Mouse (Mus musculus) heart, embryonic 15.5 days (tissue): ENCODE data around the gene Gm17651. TPM values are rescaled to one million over a fixed set of nuclear protein-coding genes. Genes with fewer than 3 reads are reported as not detected.

Experiments
- ATAC-seq: fragments of 200-750 bp; cut with Nextera tagmentation; replicated peaks from 2 replicates; pipeline ENCODE4 v1.8.0; 2017; ENCODE audit warnings: low read depth, moderate TSS enrichment; ENCODE audit not compliant: insufficient number of reproducible peaks, insufficient read depth, low FRiP score
- H3K27ac ChIP-seq: fragments of 300-500 bp; sonication (generic); 2 replicates; pipeline ENCODE4 v1.5.1; 2015; ENCODE audit warnings: mild to moderate bottlenecking, inconsistent platforms
- H3K27me3 ChIP-seq: fragments of 300-500 bp; sonication (generic); 2 replicates; pipeline ENCODE4 v1.6.1; 2015; ENCODE audit warnings: inconsistent platforms
- H3K36me3 ChIP-seq: fragments of 300-500 bp; sonication (generic); 2 replicates; pipeline ENCODE4 v1.6.1; 2015; ENCODE audit warnings: mild to moderate bottlenecking, inconsistent platforms
- H3K4me1 ChIP-seq: fragments of 300-500 bp; sonication (generic); replicated peaks from 2 replicates; pipeline ENCODE4 v1.6.1; 2015; ENCODE audit warnings: inconsistent platforms
- H3K4me2 ChIP-seq: fragments of 300-500 bp; sonication (generic); 2 replicates; pipeline ENCODE4 v1.6.1; 2015; ENCODE audit warnings: inconsistent platforms, mild to moderate bottlenecking, moderate library complexity
- H3K4me3 ChIP-seq: fragments of 300-500 bp; sonication (generic); 2 replicates; pipeline ENCODE4 v1.5.1; 2015; ENCODE audit warnings: mild to moderate bottlenecking, inconsistent platforms
- H3K9ac ChIP-seq: fragments of 300-500 bp; sonication (generic); 2 replicates; pipeline ENCODE4 v1.6.1; 2015; ENCODE audit warnings: mild to moderate bottlenecking, inconsistent platforms
- H3K9me3 ChIP-seq: fragments of 300-500 bp; sonication (generic); replicated peaks from 2 replicates; pipeline ENCODE4 v1.6.1; 2016; ENCODE audit warnings: inconsistent platforms
- whole genome bisulfite sequencing: fragments of 180-500 bp; shearing (Covaris S2); methylation state at CpG from one replicate; pipeline ENCODE4 v1.1.7; 2015; ENCODE audit warnings: mixed read lengths; 5-methylcytosine and 5-hydroxymethylcytosine counted together
- polyA plus RNA-seq: library from polyadenylated mRNA; unstranded; fragments of >200 nt; fragmentation: Nextera tagmentation; extraction: Ambion mirVana; gene quantifications from 2 replicates; pipeline ENCODE4 v1.2.1, GENCODE M21; 2015

The Gm17651 gene
- polyA plus RNA-seq, 1 experiment from 2014 or later: not detected

DNA sequence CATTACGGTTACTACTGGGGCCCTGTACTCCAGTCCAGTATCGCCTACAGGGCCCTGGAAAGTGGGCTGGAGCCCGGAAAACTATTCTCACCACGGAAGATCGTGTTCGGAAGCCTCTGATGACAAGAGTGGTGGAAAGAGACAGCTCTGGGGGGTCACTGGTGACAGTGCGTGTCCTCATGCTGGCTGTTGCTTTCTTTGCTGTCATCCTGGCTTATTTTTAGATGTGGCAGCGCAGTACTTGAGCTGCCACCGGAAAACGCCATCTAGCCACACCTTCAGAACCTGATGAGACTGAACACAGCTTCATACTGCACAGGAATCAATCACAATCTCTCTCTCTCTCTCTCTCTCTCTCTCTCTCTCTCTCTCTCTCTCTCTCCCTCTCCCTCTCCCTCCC is 22.9 kb downstream of the Gm17651 start:
- WGBS: 46% methylated on average over 10 of the region's 10 CpGs
- Histone ChIP-seq H3K36me3 (no peaks in the 10 kb centered on the region), H3K4me3 (peak overlapping the region; percentile 10; the same call in 1 of the 2 replicates), H3K9ac (no peak overlapping the region), H3K4me2 (peak overlapping the region; percentile 48), H3K27ac (peak overlapping the region; percentile 72), H3K4me1 (peaks cover 22% of the 10 kb centered on the region), H3K9me3 (no peaks in the 10 kb centered on the region), H3K27me3 (no peaks in the 10 kb centered on the region)
- peak; percentile 82; the same call in 1 of the 2 replicates for ATAC-seq

- Histone ChIP-seq H3K9me3 (no peaks in the 10 kb centered on the region), H3K4me2 (no peak overlapping the region), H3K9ac (no peak overlapping the region), H3K4me3 (no peak overlapping the region), H3K27me3 (no peaks in the 10 kb centered on the region), H3K27ac (no peak overlapping the region), H3K4me1 (peaks cover 22% of the 10 kb centered on the region), H3K36me3 (no peaks in the 10 kb centered on the region)
- WGBS: 73% methylated on average over 6 of the region's 6 CpGs
- ATAC-seq: no peak
Measured at GRCm38 (mm10) chr3:97649469-97649868, 25.0 kb downstream of the Gm17651 start.

DNA sequence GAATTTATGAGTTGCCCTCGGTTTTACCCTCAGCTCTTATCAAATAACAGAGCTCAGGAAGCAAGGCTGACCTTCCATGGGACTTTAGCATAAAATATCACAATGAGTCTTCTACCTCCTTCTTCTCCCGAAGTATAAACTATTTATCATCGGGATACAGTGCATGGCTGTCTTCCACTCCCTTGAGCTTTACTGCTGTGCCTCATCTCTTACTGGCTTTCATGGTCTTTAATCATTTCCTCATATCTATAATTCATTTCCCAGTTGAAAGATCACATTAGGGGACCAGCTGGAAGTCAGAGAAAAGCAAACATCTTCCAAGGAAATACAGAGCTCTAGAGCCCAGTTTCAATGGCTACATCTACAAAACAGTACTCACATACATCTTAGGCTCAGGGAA is 25.5 kb downstream of the Gm17651 start:
- ATAC-seq: no peak
- WGBS: 64% methylated on average over 3 of the region's 3 CpGs
- Histone ChIP-seq H3K36me3 (no peaks in the 10 kb centered on the region), H3K4me1 (peaks cover 22% of the 10 kb centered on the region), H3K27me3 (no peaks in the 10 kb centered on the region), H3K4me3 (no peak overlapping the region), H3K4me2 (no peak overlapping the region), H3K27ac (no peak overlapping the region), H3K9ac (no peak overlapping the region), H3K9me3 (no peaks in the 10 kb centered on the region)

DNA sequence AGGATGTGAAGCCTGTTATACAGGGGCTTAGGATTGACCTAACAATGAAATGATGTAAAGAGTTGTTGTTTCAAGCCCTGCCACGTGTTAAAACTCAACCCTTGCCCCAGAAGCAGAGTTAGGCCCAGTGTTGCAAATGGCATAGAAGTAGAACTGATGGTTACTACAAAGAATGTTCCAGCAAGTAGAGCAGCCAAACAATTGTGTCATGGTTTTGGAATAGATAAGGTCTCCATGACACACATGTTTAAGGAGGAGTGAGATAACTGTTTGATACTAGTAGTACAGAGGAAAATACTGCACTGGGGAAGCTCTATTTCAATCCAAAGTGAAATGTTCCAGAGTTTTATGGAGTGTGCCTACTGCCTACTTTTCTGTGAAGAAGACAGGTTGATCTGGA is 26.0 kb downstream of the Gm17651 start:
- no peak for ATAC-seq
- Histone ChIP-seq H3K9me3 (no peaks in the 10 kb centered on the region), H3K27me3 (no peaks in the 10 kb centered on the region), H3K27ac (no peak overlapping the region), H3K4me2 (no peak overlapping the region), H3K4me3 (no peak overlapping the region), H3K36me3 (no peaks in the 10 kb centered on the region), H3K9ac (no peak overlapping the region), H3K4me1 (peaks cover 24% of the 10 kb centered on the region)
- WGBS: 34% methylated on average over 1 of the region's 1 CpGs

DNA sequence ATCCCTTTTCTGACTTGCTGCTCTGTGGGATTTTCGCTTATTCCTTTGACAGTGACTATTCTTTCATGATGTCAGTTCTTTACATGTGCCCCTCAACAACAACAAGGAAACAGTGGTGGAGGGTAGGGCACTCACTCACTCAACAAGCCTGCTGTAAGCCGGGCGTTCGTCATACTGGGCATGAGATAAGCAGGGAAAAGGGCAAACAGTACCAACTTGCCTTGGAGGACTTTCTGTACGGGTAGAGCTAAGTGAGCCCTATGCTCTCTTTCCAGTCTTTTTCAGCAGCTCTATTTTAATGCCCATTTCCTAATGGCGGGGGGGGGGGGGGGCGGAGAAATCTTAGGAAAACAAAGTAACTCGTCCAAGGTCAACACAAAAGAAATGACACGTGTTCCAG is 32.5 kb downstream of the Gm17651 start:
- Histone ChIP-seq H3K27ac (no peak overlapping the region), H3K4me2 (no peak overlapping the region), H3K4me3 (no peak overlapping the region), H3K27me3 (no peaks in the 10 kb centered on the region), H3K4me1 (0 out of 2 replicates have a peak, but pooled peaks cover 2% of the 10 kb centered on the region), H3K9ac (no peak overlapping the region), H3K9me3 (no peaks in the 10 kb centered on the region), H3K36me3 (no peaks in the 10 kb centered on the region)
- 65% methylated on average over 9 of the region's 9 CpGs for WGBS
- ATAC-seq: no peak

GRCm38 (mm10) chr3:97641396-97641795 is 33.1 kb downstream of the Gm17651 start:
- no peak overlapping the region for H3K4me2 ChIP-seq
- no peak overlapping the region for H3K27ac ChIP-seq
- no peaks in the 10 kb centered on the region for H3K9me3 ChIP-seq
- H3K9ac ChIP-seq: no peak overlapping the region
- no peaks in the 10 kb centered on the region for H3K27me3 ChIP-seq
- WGBS: 85% methylated on average over 4 of the region's 4 CpGs
- ATAC-seq: no peak
- no peak overlapping the region for H3K4me3 ChIP-seq
- H3K4me1 ChIP-seq: 0 out of 2 replicates have a peak, but pooled peaks cover 2% of the 10 kb centered on the region
- H3K36me3 ChIP-seq: no peaks in the 10 kb centered on the region

GRCm38 (mm10) chr3:97634288-97634761 is 40.2 kb downstream of the Gm17651 start:
- H3K9me3 ChIP-seq: no peaks in the 10 kb centered on the region
- no peaks in the 10 kb centered on the region for H3K36me3 ChIP-seq
- H3K4me3 ChIP-seq: no peak overlapping the region
- 40% methylated on average over 3 of the region's 3 CpGs for WGBS
- no peaks in the 10 kb centered on the region for H3K27me3 ChIP-seq
- H3K4me1 ChIP-seq: peaks cover 12% of the 10 kb centered on the region
- peak overlapping the region; percentile 1 for H3K27ac ChIP-seq
- H3K9ac ChIP-seq: 0 out of 2 replicates have a peak overlapping the region, but pooled peaks have one; percentile 14
- no peak overlapping the region for H3K4me2 ChIP-seq
- peak; percentile 53; the same call in 1 of the 2 replicates for ATAC-seq

GRCm38 (mm10) chr3:97633456-97633855 is 41.0 kb downstream of the Gm17651 start:
- no peak overlapping the region for H3K9ac ChIP-seq
- no peak for ATAC-seq
- H3K27me3 ChIP-seq: no peaks in the 10 kb centered on the region
- H3K27ac ChIP-seq: no peak overlapping the region
- 76% methylated on average over 4 of the region's 4 CpGs for WGBS
- H3K4me1 ChIP-seq: peaks cover 17% of the 10 kb centered on the region
- H3K4me3 ChIP-seq: no peak overlapping the region
- H3K9me3 ChIP-seq: no peaks in the 10 kb centered on the region
- H3K36me3 ChIP-seq: no peaks in the 10 kb centered on the region
- no peak overlapping the region for H3K4me2 ChIP-seq

GRCm38 (mm10) chr3:97631258-97631860 is 43.1 kb downstream of the Gm17651 start:
- Histone ChIP-seq H3K9ac (no peak overlapping the region), H3K27ac (no peak overlapping the region), H3K4me2 (no peak overlapping the region), H3K4me1 (peaks cover 19% of the 10 kb centered on the region), H3K27me3 (no peaks in the 10 kb centered on the region), H3K9me3 (no peaks in the 10 kb centered on the region), H3K4me3 (no peak overlapping the region), H3K36me3 (no peaks in the 10 kb centered on the region)
- 65% methylated on average over 8 of the region's 8 CpGs for WGBS
- no peak for ATAC-seq

DNA sequence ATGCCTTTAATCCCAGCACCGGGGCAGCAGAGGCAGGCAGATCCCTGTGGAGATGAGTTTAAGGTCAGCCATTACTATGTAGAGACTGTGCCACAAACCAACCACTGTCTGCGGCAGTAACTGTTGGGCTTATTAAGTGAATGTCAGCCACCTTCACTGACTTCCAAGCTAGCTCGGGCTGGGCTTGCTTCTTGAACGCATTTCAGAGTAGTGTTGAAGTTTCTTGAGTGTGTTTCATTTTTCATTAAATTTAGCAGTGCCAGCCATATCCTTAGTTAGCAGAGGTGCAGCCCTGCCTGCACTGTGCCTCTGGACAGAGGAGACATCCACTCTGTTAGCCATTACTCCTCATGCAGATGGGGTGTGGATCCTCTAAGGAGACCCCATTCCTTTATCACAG is 43.7 kb downstream of the Gm17651 start:
- Histone ChIP-seq H3K9ac (no peak overlapping the region), H3K4me1 (peaks cover 19% of the 10 kb centered on the region), H3K27ac (no peak overlapping the region), H3K4me3 (no peak overlapping the region), H3K36me3 (no peaks in the 10 kb centered on the region), H3K27me3 (no peaks in the 10 kb centered on the region), H3K4me2 (no peak overlapping the region), H3K9me3 (no peaks in the 10 kb centered on the region)
- no peak for ATAC-seq
- 91% methylated on average over 4 of the region's 4 CpGs for WGBS

DNA sequence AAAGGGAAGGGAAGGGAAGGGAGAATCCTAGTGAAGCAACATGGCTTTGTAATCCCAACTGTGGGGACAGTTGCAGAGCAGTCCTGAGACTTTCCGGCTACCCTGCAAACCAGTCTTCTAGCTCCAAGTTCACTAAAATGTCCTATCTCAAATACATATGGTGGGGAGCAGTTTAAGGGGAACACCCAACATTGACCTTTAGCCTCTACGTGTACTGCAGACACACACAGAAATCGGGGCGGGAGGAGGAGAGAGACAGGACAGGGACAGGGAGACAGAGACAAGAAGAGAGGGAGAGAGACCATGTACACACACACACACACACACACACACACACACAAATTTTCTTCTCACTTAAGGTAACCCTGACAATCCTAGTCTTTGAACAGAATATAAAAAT is 44.6 kb downstream of the Gm17651 start:
- Histone ChIP-seq H3K4me1 (peaks cover 19% of the 10 kb centered on the region), H3K9me3 (no peaks in the 10 kb centered on the region), H3K4me2 (no peak overlapping the region), H3K4me3 (no peak overlapping the region), H3K27ac (no peak overlapping the region), H3K27me3 (no peaks in the 10 kb centered on the region), H3K36me3 (no peaks in the 10 kb centered on the region), H3K9ac (no peak overlapping the region)
- WGBS: 79% methylated on average over 4 of the region's 4 CpGs
- no peak for ATAC-seq

DNA sequence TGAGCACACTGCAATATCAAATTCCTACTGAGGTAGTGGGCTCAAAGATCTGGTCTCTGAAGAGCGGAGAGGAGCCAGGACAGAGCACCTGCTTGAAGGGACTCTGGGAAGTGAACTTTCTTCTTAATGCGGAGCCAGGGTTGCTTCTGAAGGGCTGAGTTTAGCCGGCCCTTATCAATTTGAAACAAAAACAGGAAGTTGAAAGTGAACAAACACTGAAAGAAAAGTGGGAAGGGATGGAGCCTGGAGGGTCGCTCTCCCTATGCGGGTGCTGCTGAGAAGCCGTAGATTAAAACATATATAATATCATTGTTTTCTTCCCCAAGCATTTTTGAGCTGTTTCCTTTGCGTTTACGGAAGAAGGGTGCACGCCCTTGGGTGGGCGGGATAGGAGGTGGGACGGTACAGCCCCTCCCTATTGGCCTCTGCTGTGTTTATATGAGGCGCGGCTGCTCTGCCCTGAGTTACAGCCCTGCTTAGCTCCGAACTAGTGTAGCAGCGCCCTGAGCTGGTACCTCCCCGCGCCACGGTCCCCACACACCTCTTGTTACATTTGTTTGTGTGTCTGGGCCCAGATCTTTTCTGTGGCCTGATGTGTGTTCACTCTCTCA is 46.0 kb downstream of the Gm17651 start, which contains the start of gene Fmo5:
Gene Fmo5 (plus strand): TSS at position 414 of the 611 bp plus-strand sequence.
- Histone ChIP-seq H3K36me3 (no peaks in the 10 kb centered on the region), H3K4me2 (peak within 1 kb of the TSS; percentile 80), H3K9ac (peak within 1 kb of the TSS; percentile 53), H3K4me3 (peak within 1 kb of the TSS; percentile 59), H3K9me3 (no peaks in the 10 kb centered on the region), H3K27ac (peak within 1 kb of the TSS; percentile 62), H3K27me3 (no peaks in the 10 kb centered on the region), H3K4me1 (peaks cover 8% of the 10 kb centered on the region)
- ATAC-seq: peak; percentile 96
- 2% methylated on average over 18 of the region's 18 CpGs for WGBS
